Mouse (Mus musculus) cerebellum, adult 11-12 months (tissue): ENCODE measurements around the gene Ppp1r14b.

ENCODE experiments used
- DNase-seq: peaks from one replicate; pipeline ENCODE4 v3.0.0; 2022

Ppp1r14b gene

GRCm38 (mm10) chr19:6977759-6978638 lies 3.2 kb downstream of the Ppp1r14b start:
- DNase-seq, result peak; percentile 69

DNA sequence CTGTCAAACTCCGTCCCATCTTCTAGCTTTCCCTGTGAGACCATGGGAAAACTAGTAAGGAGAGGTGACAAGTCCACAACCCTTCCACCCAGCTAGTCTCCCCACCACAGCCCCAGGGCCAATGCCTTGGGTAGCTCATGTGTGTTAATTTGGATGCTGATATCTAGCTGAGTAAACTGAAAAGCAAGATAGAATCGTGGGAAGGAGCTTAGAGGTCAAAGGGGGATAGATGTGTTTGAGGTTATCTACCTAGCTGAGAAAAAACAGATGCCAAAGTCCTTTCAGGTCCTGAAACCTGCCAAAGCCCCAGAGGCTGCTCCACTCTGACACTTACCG lies 3.8 kb downstream of the Ppp1r14b start:
- no peak for DNase-seq

DNA sequence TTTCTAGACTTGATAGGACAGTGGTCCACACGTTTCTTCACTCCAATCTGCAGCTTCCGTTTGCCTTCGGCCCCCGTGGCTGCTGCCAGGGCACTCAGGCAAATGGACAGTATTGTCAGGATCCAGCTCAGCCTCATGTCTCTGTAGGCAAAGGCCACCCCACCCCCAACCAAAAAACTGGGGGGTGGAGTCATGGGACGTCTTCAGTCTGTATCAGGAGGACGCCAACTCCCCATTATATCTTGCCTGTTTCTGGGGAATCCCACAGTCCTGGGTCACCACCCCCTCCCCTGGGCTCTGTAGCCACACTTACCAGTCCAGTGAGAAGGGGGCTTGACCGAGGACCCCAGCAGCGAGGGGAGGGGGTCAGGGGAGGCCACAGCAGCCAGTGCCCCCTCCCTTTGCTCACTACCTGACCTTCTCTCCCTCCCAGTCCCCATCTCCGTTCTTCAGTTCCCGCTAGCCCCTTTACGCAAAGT lies 4.3 kb downstream of the Ppp1r14b start:
- DNase-seq, result no peak

DNA sequence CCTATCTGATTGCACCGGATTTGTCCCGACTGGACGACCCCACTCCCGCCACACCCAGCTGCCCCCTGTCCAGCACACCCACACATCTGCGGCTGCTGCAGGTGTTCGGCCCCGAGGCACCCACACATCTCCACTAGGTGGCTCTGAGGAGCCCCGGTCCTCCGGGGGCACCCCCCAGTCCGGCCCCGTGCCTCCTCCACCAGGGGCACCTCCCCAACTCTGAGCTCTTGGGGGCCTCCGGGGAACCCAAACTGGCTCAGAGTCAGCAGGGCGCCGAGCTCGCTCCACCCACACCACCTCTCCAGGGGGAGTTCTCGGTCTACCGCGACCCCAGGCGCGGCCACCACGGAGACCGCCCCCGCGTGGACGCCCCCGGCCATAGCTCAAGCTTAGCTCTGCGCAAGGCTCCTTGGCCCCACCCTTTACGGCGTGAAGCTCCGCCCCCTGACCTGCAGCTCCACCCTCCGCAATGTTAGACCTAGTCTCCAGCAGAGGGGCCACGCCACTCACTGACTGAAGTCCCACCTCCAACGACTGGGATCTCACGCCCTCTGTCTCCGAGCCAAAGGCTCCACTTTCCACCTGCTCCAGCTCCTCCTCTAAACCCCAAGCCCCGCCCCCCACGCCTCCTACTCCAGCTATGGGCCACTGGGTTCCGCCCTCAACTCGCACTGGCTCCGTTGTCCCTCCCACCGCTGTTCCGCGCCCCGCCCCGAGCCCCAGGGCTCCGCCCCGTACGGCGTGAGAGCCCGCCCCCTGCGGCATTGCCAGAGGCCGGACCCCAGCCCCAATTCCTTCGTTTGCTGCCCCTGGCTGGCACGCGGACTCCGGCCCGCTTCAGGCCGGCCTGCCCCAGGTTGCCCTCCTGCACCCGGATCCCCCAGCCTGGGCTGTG lies 5.0 kb downstream of the Ppp1r14b start:
- DNase-seq, result peak; percentile 99

DNA sequence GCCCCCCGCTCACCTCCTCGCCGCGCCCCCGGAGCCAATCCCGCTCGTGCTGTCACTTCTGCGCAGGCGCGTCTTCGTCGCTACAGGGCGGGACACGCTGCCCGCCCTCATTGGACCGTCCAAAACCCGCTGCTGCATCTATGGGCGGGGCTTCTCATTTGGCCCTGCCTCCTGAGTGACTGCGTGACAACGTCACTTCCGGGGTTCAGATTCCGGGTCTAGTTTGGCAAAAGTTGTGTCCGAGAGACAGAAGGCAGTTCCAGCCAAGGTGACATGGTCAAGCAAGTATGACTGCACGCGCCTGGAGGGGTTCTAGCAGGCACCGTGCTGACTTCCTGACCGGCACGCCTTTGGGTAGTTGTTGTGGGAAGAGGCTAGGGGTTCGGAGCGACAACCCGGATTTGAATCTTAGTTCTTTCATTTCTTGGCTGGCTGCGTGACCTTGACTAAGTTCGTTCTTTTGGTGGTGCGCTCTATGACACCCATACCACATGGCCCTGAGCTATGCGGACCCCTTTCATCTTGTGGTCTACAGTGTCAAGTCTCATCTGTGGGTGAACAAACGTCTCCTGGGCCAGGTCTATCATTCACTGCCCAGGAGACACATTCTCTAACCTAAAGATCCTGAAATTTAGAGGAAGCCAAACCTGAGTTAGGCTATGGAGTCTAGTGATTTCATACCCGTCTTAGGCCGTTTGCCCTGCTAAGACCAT lies 5.8 kb downstream of the Ppp1r14b start, which contains the start of gene Fkbp2:
Gene Fkbp2 (minus strand): TSS at position 121 of the 713 bp plus-strand sequence.
- peak; percentile 99 for DNase-seq

GRCm38 (mm10) chr19:6981465-6981864 lies 6.7 kb downstream of the Ppp1r14b start:
- DNase-seq, result no peak

DNA sequence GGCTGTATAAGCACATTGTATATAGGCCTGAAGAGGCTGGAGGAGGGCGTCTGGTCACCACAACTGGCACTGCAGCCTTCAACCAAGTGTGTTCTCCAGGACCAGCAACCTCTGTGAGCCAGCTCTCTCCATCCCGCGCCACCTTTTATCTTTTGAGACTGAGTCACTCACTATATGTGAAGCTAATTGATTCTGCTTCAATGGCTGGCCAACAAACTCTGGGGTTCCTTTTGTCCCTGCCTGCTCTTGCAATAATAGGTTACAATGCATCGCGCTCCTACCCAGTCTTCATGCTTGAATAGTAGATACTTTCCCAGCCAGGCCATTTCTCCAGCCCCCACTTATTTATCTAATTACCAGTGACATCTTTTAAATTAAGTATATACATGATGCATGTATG lies 8.9 kb downstream of the Ppp1r14b start:
- DNase-seq, result peak; percentile 26

GRCm38 (mm10) chr19:6985300-6985699 lies 10.5 kb downstream of the Ppp1r14b start:
- peak; percentile 63 for DNase-seq

DNA sequence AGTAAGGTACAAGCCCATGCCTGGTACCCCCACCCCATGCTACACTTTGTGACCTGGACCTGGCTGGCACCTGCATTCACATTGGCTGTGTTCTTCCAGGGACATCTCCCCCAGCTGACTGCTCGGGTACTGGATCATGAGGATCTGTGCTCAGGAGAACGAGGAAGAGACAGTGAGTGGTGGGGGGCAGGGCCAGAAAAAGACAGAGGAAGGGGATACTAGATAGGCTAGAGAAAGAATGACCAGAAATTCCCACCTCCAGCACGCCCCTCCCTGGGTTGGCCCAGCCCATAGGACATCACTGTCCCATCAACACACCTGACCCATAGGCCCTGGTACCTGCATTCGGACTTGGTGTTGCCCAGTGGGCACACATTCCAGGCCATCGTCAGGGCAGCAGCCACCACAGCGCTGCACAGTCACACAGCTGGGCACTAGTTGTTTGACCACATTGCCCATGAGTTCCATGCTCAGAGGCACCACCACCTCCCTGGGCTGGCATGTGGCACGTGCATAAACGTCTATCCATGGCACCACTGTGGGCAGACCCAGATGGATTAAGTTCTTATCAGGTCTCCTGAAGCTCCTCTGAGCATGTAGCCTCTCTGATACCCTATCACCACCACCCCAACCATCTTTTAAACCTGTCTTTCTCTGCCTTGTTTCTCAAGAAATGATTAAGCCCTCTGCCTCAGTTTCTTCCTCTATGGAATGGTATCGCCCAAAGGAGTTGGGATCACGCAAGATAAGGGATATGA lies 11.4 kb downstream of the Ppp1r14b start:
- peak; percentile 59 for DNase-seq

GRCm38 (mm10) chr19:6987061-6987903 lies 12.5 kb downstream of the Ppp1r14b start, which contains the start of gene Vegfb:
TSS of gene Vegfb (minus strand) at chr19:6987651.
- peak; percentile 80 for DNase-seq

DNA sequence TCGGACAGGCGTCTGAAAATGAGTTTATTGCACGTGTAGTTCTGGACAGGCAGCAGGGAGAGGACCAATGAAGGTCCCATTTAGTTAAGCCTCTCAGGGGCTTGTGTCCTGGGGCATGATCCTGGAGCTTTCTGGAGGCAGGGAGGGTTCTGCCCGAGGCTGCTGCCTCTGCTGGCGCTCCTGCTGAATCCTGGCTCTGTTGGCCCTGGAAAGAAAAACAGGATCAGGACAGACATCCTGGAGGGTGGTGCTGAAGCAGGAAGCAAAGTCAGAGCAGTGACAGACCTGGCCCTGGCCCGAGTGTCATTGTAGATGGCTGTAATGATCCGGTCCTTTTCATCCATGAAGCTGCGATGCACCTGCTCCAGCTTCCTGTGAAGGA lies 13.1 kb downstream of the Ppp1r14b start:
- no peak for DNase-seq

DNA sequence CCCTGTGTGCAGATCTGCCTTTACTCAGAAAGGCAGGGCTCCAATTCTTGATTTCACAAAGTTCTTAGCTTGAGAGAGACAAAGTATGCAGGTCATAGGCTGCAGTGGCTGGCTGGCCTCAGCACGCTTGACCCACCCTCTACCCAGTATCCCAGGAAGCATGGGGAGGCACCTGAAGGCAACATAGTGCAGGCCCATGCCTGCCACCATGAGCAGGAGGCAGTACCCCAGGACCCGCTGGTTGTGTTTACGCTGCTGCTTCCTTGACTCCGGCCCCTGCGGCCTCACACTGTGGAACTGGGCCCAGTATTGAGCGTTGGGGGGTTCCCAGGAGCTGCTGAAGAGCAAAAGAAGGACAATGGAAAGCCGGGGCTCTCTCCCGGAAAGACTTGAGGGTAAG lies 14.5 kb downstream of the Ppp1r14b start:
- no peak for DNase-seq

DNA sequence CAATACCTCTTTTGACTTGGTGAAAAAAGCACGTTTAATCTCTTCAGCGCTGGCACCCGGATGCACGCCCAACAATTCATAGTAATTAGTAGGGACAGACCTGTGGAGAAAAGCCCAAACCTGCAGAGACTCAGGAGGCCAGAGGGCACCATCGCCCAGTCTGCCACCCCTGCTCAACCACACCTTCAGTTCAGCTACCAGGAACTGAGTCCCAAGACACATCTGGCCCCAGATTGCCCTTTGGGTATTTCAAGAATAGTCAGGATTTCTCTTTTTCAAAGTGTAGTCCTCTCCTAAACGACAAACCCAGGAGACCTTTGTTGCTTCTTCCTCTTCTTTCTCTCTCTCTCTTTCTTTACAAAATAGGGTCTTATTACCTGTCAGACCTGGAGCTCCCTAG lies 15.9 kb downstream of the Ppp1r14b start:
- peak; percentile 48 for DNase-seq

DNA sequence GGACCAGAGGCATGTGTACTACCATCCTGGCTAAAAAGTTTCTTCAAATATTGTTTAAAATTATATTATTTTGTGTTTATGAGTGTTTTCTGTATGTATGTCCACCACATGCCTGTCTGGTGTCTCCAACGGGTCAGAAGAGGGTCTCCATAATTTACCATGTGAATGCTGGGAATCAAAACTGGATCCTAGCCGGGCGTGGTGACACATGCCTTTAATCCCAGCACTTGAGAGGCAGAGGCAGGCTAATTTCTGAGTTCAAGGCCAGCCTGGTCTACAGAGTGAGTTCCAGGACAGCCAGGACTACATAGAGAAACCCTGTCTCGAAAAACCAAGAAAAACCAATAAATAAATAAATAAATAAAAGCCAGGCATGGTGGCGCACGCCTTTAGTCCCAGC lies 16.4 kb downstream of the Ppp1r14b start:
- DNase-seq, result peak; percentile 48

- peak; percentile 97 for DNase-seq
Observed at GRCm38 (mm10) chr19:6992011-6992858, 17.5 kb downstream of the Ppp1r14b start, which contains the start of gene Dnajc4. TSS of gene Dnajc4 (minus strand) at chr19:6992572.

DNA sequence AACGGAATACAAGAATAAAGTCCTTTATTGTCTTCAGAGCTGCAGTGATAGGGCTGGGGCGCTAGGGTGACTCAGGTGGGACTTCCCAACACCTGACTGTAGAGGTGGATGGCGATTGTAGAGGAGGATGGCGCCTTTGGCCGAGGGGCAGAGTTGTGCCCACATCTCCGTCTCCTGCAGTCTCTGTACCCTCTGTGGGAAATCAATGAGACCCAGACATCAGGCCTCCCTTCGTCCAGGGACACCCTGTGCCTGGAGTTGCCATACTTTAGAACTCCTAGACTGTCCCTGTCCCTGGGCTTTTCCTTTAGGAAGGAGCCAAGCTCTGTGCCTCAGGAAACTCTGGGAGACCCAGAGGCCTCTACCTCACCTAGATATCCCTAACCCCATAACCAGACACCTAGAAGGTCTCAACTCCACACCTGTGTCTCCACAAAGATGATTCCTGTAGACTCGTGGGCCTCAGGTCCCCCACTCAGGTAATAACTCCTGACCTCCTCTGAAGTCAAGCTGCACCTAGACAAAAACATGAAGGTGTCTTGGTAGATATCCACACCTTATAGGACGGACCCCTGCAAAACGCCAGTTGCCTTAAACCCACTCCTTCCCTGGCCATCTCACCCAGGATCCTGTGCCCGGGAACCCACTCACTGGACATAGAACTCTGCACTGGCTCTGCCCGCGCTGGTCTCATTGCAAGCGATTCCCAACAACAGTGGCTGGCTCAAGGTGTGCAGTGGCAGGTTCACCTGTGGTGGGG lies 18.4 kb downstream of the Ppp1r14b start:
- DNase-seq, result peak; percentile 42

DNA sequence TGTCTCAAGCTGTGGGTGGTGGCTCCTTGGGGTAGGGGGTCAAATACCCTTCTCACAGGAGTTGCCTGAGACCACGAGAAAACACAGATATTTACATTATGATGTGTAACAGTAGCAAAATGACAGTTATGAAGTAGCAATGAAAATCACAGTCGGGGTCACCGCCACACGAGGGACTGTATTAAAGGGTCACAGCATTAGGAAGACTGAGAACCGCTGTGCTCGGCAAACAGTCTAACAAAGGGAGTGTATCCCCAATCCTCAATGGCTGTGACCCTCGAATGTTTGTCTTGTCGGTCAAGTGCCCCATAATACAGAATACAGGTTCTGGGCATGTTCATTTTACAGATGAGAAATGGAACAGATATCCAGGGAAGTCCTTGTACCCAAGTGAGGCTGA lies 19.2 kb downstream of the Ppp1r14b start:
- peak; percentile 41 for DNase-seq

DNA sequence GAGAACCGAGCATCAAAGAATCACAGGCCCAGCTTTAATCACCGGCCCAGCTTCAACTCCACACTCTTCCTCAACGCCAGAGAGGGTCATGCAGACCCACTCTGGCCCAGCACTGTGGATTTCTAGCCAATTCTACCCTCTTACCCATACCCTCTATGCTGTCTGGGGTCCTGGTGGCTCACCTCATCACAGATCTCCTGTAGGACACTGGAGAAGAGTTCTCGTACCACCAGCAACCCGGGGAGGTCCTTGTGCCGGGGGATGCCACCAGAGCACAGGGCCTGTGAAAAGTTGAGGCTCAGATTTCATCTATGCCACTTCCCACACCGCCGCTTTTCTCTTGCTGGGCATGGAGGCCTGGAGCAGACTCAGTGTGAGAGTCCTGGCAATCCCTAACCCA lies 19.7 kb downstream of the Ppp1r14b start:
- peak; percentile 50 for DNase-seq
